Mouse (Mus musculus) left cerebral cortex, postnatal 36 days (tissue): ENCODE measurements around the gene Muc4. TPM values are rescaled to one million over a fixed set of nuclear protein-coding genes. Genes with fewer than 3 reads are reported as not detected.

Source experiments
- DNase-seq, 2 experiments: peaks; one replicate each; pipeline ENCODE4 v3.0.0; 2021 to 2022; ENCODE audit warnings: low spot score in 2 of 2, mixed read lengths in 1 of 2
- intact Hi-C: fragments of 180-260 bp; cut with DNase I; formaldehyde crosslinking; loops from one replicate; pipeline ENCODE4 v1.15.1; 2025
- total RNA-seq, 2 experiments: library from RNA; stranded (reverse); gene quantifications; 2 replicates each; pipeline ENCODE4 v1.2.3; 2021

Gene Muc4
- total RNA-seq: not detected

GRCm38 (mm10) chr16:32735586-32735985 is at the start of gene Muc4:
Muc4 (plus strand) TSS chr16:32735886.
- intact Hi-C loops: loop anchor here (10.0 kb wide), 1 partner anchor 161 kb away; no protein-coding TSS in a partner anchor

GRCm38 (mm10) chr16:32685998-32686397 is 49.7 kb upstream of the Muc4 start:
- intact Hi-C loops: no loop called here
- no peak for DNase-seq

More at GRCm38 (mm10) chr16:32735586-32735985, at the start of gene Muc4:
- no peak for DNase-seq

GRCm38 (mm10) chr16:32687221-32687620 is 48.5 kb upstream of the Muc4 start:
- no peak for DNase-seq
- intact Hi-C loops: no loop called here

- intact Hi-C loops: loop anchor here (1.0 to 2.0 kb wide), 2 partner anchors 50 to 180 kb away; no protein-coding TSS in a partner anchor
- DNase-seq: no peak
Measured at GRCm38 (mm10) chr16:32688770-32689169, 46.9 kb upstream of the Muc4 start.

- DNase-seq: peak in 1 of 2 experiments; percentile 53
- intact Hi-C loops: loop anchor here (1.0 to 2.0 kb wide), 2 partner anchors 51 to 181 kb away; no protein-coding TSS in a partner anchor
Measured at GRCm38 (mm10) chr16:32689501-32689900, 46.2 kb upstream of the Muc4 start.

- no peak for DNase-seq
- intact Hi-C loops: no loop called here
Measured at GRCm38 (mm10) chr16:32696841-32697464, 38.7 kb upstream of the Muc4 start.

- intact Hi-C loops: no loop called here
Measured at GRCm38 (mm10) chr16:32697665-32698446, 37.8 kb upstream of the Muc4 start.

GRCm38 (mm10) chr16:32698550-32698949 is 37.1 kb upstream of the Muc4 start:
- DNase-seq: no peak
- intact Hi-C loops: no loop called here

More at GRCm38 (mm10) chr16:32697665-32698446, 37.8 kb upstream of the Muc4 start:
- no peak for DNase-seq

- intact Hi-C loops: no loop called here
- DNase-seq: no peak
Measured at GRCm38 (mm10) chr16:32703312-32703912, 32.3 kb upstream of the Muc4 start.

GRCm38 (mm10) chr16:32705606-32706005 is 30.1 kb upstream of the Muc4 start:
- intact Hi-C loops: no loop called here

GRCm38 (mm10) chr16:32707111-32707823 is 28.4 kb upstream of the Muc4 start:
- intact Hi-C loops: no loop called here
- DNase-seq: no peak

More at GRCm38 (mm10) chr16:32705606-32706005, 30.1 kb upstream of the Muc4 start:
- DNase-seq: no peak

GRCm38 (mm10) chr16:32707824-32708456 is 27.7 kb upstream of the Muc4 start:
- DNase-seq: no peak
- intact Hi-C loops: no loop called here

GRCm38 (mm10) chr16:32708457-32709033 is 27.1 kb upstream of the Muc4 start:
- DNase-seq: no peak
- intact Hi-C loops: no loop called here

- DNase-seq: no peak
- intact Hi-C loops: no loop called here
Measured at GRCm38 (mm10) chr16:32709116-32709515, 26.6 kb upstream of the Muc4 start.

- peak; percentile 25 to 43 for DNase-seq
- intact Hi-C loops: no loop called here
Measured at GRCm38 (mm10) chr16:32710426-32711070, 25.1 kb upstream of the Muc4 start.

GRCm38 (mm10) chr16:32712202-32712601 is 23.5 kb upstream of the Muc4 start:
- intact Hi-C loops: no loop called here

GRCm38 (mm10) chr16:32713556-32713955 is 22.1 kb upstream of the Muc4 start:
- intact Hi-C loops: no loop called here

More at GRCm38 (mm10) chr16:32712202-32712601, 23.5 kb upstream of the Muc4 start:
- DNase-seq: no peak

GRCm38 (mm10) chr16:32715364-32715763 is 20.3 kb upstream of the Muc4 start:
- no peak for DNase-seq
- intact Hi-C loops: no loop called here

More at GRCm38 (mm10) chr16:32713556-32713955, 22.1 kb upstream of the Muc4 start:
- no peak for DNase-seq
